Mouse (Mus musculus) hindbrain, embryonic 12.5 days (tissue): ENCODE measurements around the gene Dlg5. TPM values are rescaled to one million over a fixed set of nuclear protein-coding genes. Genes with fewer than 3 reads are reported as not detected.

Experiments used
- ATAC-seq: fragments of 200-750 bp; cut with Nextera tagmentation; 2 replicates; pipeline ENCODE4 v1.8.0; 2017; ENCODE audit warnings: moderate TSS enrichment; ENCODE audit not compliant: low FRiP score
- H3K27ac ChIP-seq: fragments of 300-500 bp; sonication (generic); 2 replicates; pipeline ENCODE4 v1.5.1; 2016; ENCODE audit warnings: mild to moderate bottlenecking
- H3K27me3 ChIP-seq: fragments of 300-500 bp; sonication (generic); 2 replicates; pipeline ENCODE4 v1.6.1; 2016; ENCODE audit warnings: mild to moderate bottlenecking
- H3K36me3 ChIP-seq: fragments of 300-500 bp; sonication (generic); 2 replicates; pipeline ENCODE4 v1.6.1; 2016; ENCODE audit warnings: mild to moderate bottlenecking
- H3K4me1 ChIP-seq: fragments of 300-500 bp; sonication (generic); 2 replicates; pipeline ENCODE4 v1.6.1; 2016
- H3K4me2 ChIP-seq: fragments of 300-500 bp; sonication (generic); replicated peaks from 2 replicates; pipeline ENCODE4 v1.6.1; 2016; ENCODE audit warnings: mild to moderate bottlenecking
- H3K4me3 ChIP-seq: fragments of 300-500 bp; sonication (generic); 2 replicates; pipeline ENCODE4 v1.5.1; 2016; ENCODE audit warnings: mild to moderate bottlenecking
- H3K9ac ChIP-seq: fragments of 300-500 bp; sonication (generic); 2 replicates; pipeline ENCODE4 v1.6.1; 2016; ENCODE audit warnings: mild to moderate bottlenecking, moderate library complexity
- H3K9me3 ChIP-seq: fragments of 300-500 bp; sonication (generic); replicated peaks from 2 replicates; pipeline ENCODE4 v1.6.1; 2016; ENCODE audit warnings: mild to moderate bottlenecking
- WGBS: fragments of 180-500 bp; shearing (Covaris S2); methylation state at CpG from one replicate; pipeline ENCODE4 v1.1.7; 2016; 5-methylcytosine and 5-hydroxymethylcytosine counted together
- microRNA-seq: library from miRNA; unstranded; fragments of <30 nt; microRNA quantifications from one replicate; pipeline ENCODE4, GENCODE M21; 2017
- polyA plus RNA-seq: library from polyadenylated mRNA; unstranded; fragments of >200 nt; fragmentation: Nextera tagmentation; extraction: Ambion mirVana; gene quantifications from 2 replicates; pipeline ENCODE4 v1.2.1, GENCODE M21; 2016

Dlg5 gene
- polyA plus RNA-seq, 1 experiment from 2014 or later = 21.8 TPM

- H3K4me3 ChIP-seq = no peak overlapping the region
- 82% methylated on average over 5 of the region's 5 CpGs for WGBS
Measured at GRCm38 (mm10) chr14:24086481-24086880, 159.2 kb downstream of the Dlg5 start.

More at GRCm38 (mm10) chr14:24086481-24086880, 159.2 kb downstream of the Dlg5 start:
- no peak for ATAC-seq
- Histone ChIP-seq H3K36me3 (no peaks in the 10 kb centered on the region), H3K27me3 (no peaks in the 10 kb centered on the region), H3K9ac (no peak overlapping the region), H3K4me1 (peaks cover 8% of the 10 kb centered on the region; the same call in 1 of the 2 replicates), H3K4me2 (no peak overlapping the region), H3K27ac (no peak overlapping the region), H3K9me3 (no peaks in the 10 kb centered on the region)

Small RNA genes within 50 kb of the gene (microRNA-seq; reads per million reads assigned to microRNA genes)
- gene Mir7210 = not detected

Other genes with a start within 250 kb of the Dlg5 start
- 4.3 and 5.0 TPM in 2 replicates for gene Kcnma1, start 231.4 kb downstream of the Dlg5 start, polyA plus RNA-seq
- gene E330034G19Rik, start 47.3 kb upstream of the Dlg5 start, polyA plus RNA-seq = 0.17 TPM in 1 of 2 replicates, not detected in the other
- gene Polr3a, start 241.1 kb upstream of the Dlg5 start, polyA plus RNA-seq = 20.3 and 22.2 TPM in 2 replicates
- 852 and 899 TPM in 2 replicates for gene Rps24, start 241.2 kb upstream of the Dlg5 start, polyA plus RNA-seq